Mouse (Mus musculus): ENCODE data around the gene Mdh2.

DNA sequence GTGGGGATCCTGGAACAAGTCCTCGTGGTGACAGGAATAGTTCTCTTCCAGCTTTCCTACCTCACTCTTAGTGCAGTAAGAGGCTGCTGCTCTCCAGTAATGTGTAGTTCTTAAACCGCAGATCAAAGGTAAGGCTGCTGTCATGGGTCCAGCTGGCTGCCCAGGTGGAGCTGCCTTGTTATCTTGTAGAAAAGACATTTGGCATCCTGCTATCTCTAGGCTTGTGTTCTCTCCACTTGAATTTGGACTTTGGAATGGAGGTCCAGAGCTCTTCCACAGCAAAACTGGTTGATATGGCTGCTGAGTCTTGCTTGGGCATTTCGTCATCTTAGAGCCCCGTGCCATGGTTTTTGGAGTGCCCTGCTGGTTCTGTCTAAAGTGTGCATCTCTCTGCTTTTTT, 4.6 kb downstream of the Mdh2 start:
- TF ChIP-seq CTCF (IDR thresholded peaks at IDR 0.05; ENCODE audit: low read depth) (no peak), EP300 (optimal IDR thresholded peaks at IDR 0.05) (no peak)

All from stomach, postnatal 0 days (tissue).